Mouse (Mus musculus) splenic B cell, adult 2 months (primary cell): ENCODE results near the gene 4921517D22Rik.

Experiments used
- DNase-seq: peaks from one replicate; pipeline ENCODE4 v3.0.0-alpha.2; 2011; ENCODE audit warnings: low read depth, low spot score
- H3K27me3 ChIP-seq: 2 replicates; pipeline ENCODE4 v1.6.1; 2012; ENCODE audit warnings: mild to moderate bottlenecking, low read length, moderate library complexity, mixed read lengths; ENCODE audit not compliant: control insufficient read depth, poor library complexity, insufficient read depth, severe bottlenecking
- H3K36me3 ChIP-seq: 2 replicates; pipeline ENCODE4 v1.6.1; 2012; ENCODE audit warnings: mild to moderate bottlenecking, low read length, moderate library complexity, mixed read lengths; ENCODE audit not compliant: control insufficient read depth, poor library complexity, insufficient read depth, severe bottlenecking

The 4921517D22Rik gene

DNA sequence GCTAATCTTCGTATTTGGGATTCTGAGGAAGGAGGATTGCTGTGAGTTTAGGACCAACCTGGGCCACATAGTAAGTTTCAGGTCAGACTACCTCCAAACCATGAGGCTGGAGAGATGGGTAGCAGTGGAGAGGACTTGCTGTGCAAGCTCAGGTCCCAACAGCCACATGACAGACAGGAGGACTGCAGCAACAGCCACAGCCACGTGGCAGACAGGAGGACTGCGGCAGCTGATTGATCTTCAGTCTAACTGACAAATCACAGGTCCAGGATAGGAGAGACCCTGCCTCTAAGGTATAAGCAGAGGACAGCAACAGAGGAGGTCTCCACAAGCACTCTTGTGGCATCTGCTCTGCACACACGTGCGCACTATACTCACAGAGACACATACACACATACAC, 36.1 kb downstream of the 4921517D22Rik start:
- no peaks in the 10 kb centered on the region; the same call in 1 of the 2 replicates for H3K36me3 ChIP-seq
- H3K27me3 ChIP-seq, result no peaks in the 10 kb centered on the region
- no peak for DNase-seq

DNA sequence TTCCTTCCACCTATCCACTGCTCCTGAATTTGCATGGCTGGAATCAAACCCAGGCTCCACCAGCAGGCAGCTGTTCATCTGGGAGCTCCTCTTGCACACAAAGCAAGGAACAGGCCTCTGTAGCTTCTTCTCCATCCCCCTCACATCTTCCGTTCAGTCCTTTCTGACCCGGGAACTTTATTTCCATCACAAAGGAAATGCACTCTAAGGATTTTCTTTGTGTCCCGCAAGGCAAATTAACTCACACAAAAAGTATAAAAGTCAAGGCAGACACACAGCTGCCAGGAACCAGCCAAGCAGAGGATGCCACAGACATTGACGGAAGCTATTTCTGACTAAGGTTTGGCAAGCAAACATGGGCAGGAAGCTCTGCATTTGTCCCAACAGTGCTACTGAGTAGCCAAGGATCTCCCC, 36.9 kb downstream of the 4921517D22Rik start:
- DNase-seq, result no peak
- H3K36me3 ChIP-seq, result no peaks in the 10 kb centered on the region
- H3K27me3 ChIP-seq, result no peaks in the 10 kb centered on the region

GRCm38 (mm10) chr13:59656316-59656832, 37.5 kb downstream of the 4921517D22Rik start:
- no peaks in the 10 kb centered on the region for H3K27me3 ChIP-seq
- H3K36me3 ChIP-seq, result no peaks in the 10 kb centered on the region
- DNase-seq, result peak; percentile 83

DNA sequence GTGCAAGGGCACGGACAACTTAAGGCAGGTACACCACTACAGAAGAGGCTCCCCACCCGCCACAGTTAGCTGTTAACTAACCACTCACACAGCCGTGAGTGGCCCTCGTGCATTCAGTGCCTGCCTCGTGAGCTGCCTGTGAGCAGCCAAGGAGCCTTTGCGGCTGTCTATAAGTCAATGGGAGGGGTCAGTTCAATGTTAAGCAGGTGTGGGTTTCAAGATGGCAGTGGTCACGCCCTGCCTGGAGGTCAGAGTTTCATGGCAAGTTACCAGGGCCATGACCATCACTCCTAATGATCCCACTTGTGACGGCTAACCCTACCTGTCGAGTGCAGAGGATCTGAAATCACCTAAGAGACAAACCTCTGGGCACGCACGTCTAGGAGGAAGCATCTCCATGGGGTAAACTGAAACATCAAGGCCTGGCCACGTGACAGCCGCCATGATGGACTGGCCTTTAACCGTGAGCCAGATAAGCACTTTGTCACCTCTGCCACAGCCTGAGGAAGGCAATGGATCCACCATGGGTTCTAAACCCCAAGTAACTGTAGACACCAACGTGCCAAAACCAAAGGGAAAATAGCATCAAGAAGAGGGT, 38.1 kb downstream of the 4921517D22Rik start:
- no peak for DNase-seq
- H3K36me3 ChIP-seq, result no peaks in the 10 kb centered on the region
- no peaks in the 10 kb centered on the region for H3K27me3 ChIP-seq

- no peaks in the 10 kb centered on the region for H3K36me3 ChIP-seq
- no peaks in the 10 kb centered on the region for H3K27me3 ChIP-seq
- DNase-seq, result no peak
Observed at GRCm38 (mm10) chr13:59654465-59654864, 39.4 kb downstream of the 4921517D22Rik start.

- no peaks in the 10 kb centered on the region for H3K27me3 ChIP-seq
- H3K36me3 ChIP-seq, result no peaks in the 10 kb centered on the region
- DNase-seq, result no peak
Observed at GRCm38 (mm10) chr13:59653136-59653535, 40.8 kb downstream of the 4921517D22Rik start.

DNA sequence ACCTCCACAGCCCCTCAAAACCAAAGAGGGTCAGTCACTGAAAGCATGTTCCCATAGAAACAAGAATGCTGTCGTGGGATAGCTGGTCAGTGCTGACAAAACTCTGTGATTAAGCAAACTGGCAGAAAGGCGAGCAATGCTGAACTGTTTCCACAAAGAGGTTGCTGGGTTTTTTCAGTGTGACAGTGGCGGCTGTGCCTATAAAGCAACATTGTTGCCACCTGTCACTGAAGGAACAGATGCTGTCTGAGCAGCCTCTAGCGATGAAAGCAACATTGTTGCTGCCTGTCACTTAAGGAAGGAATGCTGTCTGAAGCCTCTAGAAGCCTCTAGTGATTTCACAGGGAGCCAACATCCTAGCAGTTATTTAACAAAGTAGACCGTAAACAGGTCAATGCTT, 41.3 kb downstream of the 4921517D22Rik start:
- no peaks in the 10 kb centered on the region for H3K36me3 ChIP-seq
- no peaks in the 10 kb centered on the region for H3K27me3 ChIP-seq
- no peak for DNase-seq

- DNase-seq, result no peak
- Histone ChIP-seq H3K27me3 (no peaks in the 10 kb centered on the region), H3K36me3 (peaks cover 2% of the 10 kb centered on the region; the same call in 1 of the 2 replicates)
Observed at GRCm38 (mm10) chr13:59649781-59650180, 44.1 kb downstream of the 4921517D22Rik start.

GRCm38 (mm10) chr13:59648598-59648997, 45.3 kb downstream of the 4921517D22Rik start:
- Histone ChIP-seq H3K27me3 (no peaks in the 10 kb centered on the region), H3K36me3 (peaks cover 2% of the 10 kb centered on the region; the same call in 1 of the 2 replicates)
- no peak for DNase-seq

DNA sequence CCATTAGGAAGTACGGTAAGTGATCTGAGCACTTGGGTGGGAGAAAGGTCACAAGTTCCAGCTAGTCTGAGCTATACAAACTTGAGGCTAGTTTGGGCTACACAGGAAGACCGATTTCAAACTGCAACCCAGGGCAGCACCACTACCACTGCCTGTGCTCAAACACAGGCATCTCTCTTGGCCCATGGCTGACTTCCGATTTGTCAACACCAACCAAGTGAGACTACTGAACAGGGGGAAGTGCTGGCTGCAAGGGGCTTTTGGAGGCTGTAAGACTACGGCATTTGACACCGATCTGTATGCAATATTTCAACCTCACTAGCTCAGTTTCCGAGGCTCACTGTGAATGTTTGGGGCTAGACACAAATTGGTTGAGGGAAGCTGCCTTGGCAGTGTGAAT, 46.4 kb downstream of the 4921517D22Rik start:
- H3K36me3 ChIP-seq, result peaks cover 2% of the 10 kb centered on the region; the same call in 1 of the 2 replicates
- DNase-seq, result no peak
- H3K27me3 ChIP-seq, result no peaks in the 10 kb centered on the region

GRCm38 (mm10) chr13:59646674-59647244, 47.1 kb downstream of the 4921517D22Rik start:
- no peak for DNase-seq
- H3K36me3 ChIP-seq, result peaks cover 4% of the 10 kb centered on the region; the same call in 1 of the 2 replicates
- H3K27me3 ChIP-seq, result no peaks in the 10 kb centered on the region

- no peak for DNase-seq
Observed at GRCm38 (mm10) chr13:59645491-59645890, 48.4 kb downstream of the 4921517D22Rik start.

GRCm38 (mm10) chr13:59642818-59643217, 51.1 kb downstream of the 4921517D22Rik start:
- DNase-seq, result no peak

More at GRCm38 (mm10) chr13:59645491-59645890, 48.4 kb downstream of the 4921517D22Rik start:
- no peaks in the 10 kb centered on the region for H3K27me3 ChIP-seq
- H3K36me3 ChIP-seq, result peaks cover 4% of the 10 kb centered on the region; the same call in 1 of the 2 replicates

DNA sequence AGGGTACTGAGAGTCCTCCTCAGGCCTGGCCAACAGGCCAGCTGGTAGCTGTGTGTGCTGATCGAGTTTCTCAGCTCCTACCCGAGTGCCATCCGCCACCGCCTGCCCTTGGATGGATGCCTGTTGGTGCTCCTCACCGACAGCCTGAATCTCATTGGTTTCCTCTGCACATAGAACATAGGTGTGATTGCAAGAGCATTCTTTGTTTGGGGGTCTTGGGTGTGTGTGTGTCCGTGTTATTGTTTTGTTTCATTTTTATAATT, 53.8 kb downstream of the 4921517D22Rik start:
- peaks cover 3% of the 10 kb centered on the region; the same call in 1 of the 2 replicates for H3K36me3 ChIP-seq
- no peaks in the 10 kb centered on the region for H3K27me3 ChIP-seq
- no peak for DNase-seq

More at GRCm38 (mm10) chr13:59642818-59643217, 51.1 kb downstream of the 4921517D22Rik start:
- Histone ChIP-seq H3K36me3 (peaks cover 4% of the 10 kb centered on the region; the same call in 1 of the 2 replicates), H3K27me3 (no peaks in the 10 kb centered on the region)

DNA sequence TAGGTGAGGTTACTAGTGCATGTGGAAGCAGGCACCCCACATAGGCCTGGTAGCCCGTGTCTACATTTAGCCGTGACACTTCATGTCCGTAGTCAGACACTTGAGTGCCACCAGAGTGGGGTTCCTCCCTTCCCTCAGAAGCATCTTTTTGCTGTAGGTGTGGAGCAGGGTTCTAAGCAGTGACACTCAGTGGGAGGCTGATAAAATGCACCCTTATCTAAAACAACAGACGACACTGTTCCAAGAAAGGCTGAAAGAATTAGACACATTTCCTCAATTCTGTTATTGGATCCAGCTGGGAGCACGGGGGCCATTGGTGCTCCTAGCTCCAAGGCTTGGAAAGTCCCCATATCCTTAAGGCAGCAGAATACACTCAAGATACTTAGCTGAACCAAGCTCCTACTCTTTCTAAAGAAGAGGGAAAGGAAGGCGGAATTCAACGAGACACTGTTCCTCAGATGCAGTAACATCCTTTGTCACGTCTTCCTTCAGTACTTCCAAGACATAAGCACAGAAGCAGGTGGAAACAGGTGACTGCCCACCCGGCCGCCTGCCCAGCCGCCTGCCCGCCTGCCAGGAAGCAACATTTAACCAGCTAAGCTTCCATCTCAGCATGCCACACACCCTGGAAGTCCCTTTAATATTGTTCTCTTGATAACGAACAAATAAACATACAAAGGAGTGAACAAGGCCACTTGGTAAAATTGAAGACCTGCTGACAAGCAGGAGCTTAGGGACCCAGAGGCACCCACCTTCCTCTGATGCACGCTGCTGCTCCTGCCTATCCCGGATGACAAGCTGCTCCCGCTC, 54.3 kb downstream of the 4921517D22Rik start:
- Histone ChIP-seq H3K27me3 (no peaks in the 10 kb centered on the region), H3K36me3 (peaks cover 2% of the 10 kb centered on the region; the same call in 1 of the 2 replicates)
- DNase-seq, result no peak
